In genomic region chr8:10300797-10301196, GRCm38 (mm10) we compare ENCODE assay signal across 12 mouse cellular contexts.
DNase-seq lines count a peak whose midpoint lies in the region; ATAC-seq and TF ChIP-seq lines count a peak whose summit lies in the region.
"Had no signal": no experiment of that assay in that cellular context is flagged by ENCODE, and none has a peak within 500 bp of the region (broad histone marks: within the 10 kb centered on the region; RNA-seq: fewer than 3 reads in every experiment).

No protein-coding gene starts in this region.

- H3K4me3 ChIP-seq in embryonic facial prominence, embryonic 11.5 days (ENCODE audit: low read depth, low read length), result no peak overlapping the region
- H3K4me3 ChIP-seq in embryonic facial prominence, embryonic 10.5 days, result no peak overlapping the region
- H3K4me3 ChIP-seq in left cerebral cortex, adult 2 months, result no peak overlapping the region

- peak; percentile 59 for TF ChIP-seq CTCF in left cerebral cortex, adult 2 months (IDR thresholded peaks at IDR 0.05)

- ATAC-seq in embryonic facial prominence, embryonic 11.5 days (replicated peaks; ENCODE audit: insufficient number of reproducible peaks, low FRiP score, low TSS enrichment, low read depth), result no peak
- peak; percentile 60; the same call in 1 of the 2 replicates for ATAC-seq in common myeloid progenitor, adult 5-6 weeks (replicated peaks; ENCODE audit: low read depth, poor library complexity, severe bottlenecking)

- WGBS in embryonic facial prominence, embryonic 11.5 days, result 54% methylated on average over 3 of the region's 3 CpGs
- 51% methylated on average over 3 of the region's 3 CpGs for WGBS in embryonic facial prominence, embryonic 10.5 days

- intact Hi-C loops in left cerebral cortex, adult 2 months (cut with DNase I), result loop anchor here (2.0 to 5.0 kb wide), 3 partner anchors 68 to 324 kb away; partner anchors contain the start of genes Abhd13 and Lig4

- peak; percentile 27 for DNase-seq in embryonic facial prominence, embryonic 11.5 days (ENCODE audit: low spot score)
- no peak for DNase-seq in embryonic facial prominence, embryonic 10.5 days (ENCODE audit: low spot score)
- DNase-seq in left cerebral cortex, adult 2 months (ENCODE audit: extremely low spot score in 1 of 2, low spot score in 2 of 2), result no peak
- DNase-seq in left cerebral cortex, adult 8-10 months (ENCODE audit: low spot score in 2 of 2), result no peak
- peak; percentile 7 for DNase-seq in CD4-positive helper T cell, adult 2 months (ENCODE audit: low read depth, low spot score)
- no peak for DNase-seq in right cerebral cortex, postnatal 4 days
- DNase-seq in cerebellum, postnatal 4 days (ENCODE audit: low spot score in 2 of 2), result no peak
- DNase-seq: gastrocnemius, postnatal 25 days; right cerebral cortex, postnatal 14 days; thymus, adult 18-20 months had no signal

- no peaks in the 10 kb centered on the region for H3K4me1 ChIP-seq in embryonic facial prominence, embryonic 11.5 days (ENCODE audit: control insufficient read depth, insufficient read depth, low read length)
- H3K4me1 ChIP-seq in embryonic facial prominence, embryonic 10.5 days, result no peaks in the 10 kb centered on the region

- H3K36me3 ChIP-seq in embryonic facial prominence, embryonic 11.5 days (replicated peaks; ENCODE audit: control insufficient read depth, insufficient read depth, low read depth, low read length), result no peaks in the 10 kb centered on the region
- H3K36me3 ChIP-seq in embryonic facial prominence, embryonic 10.5 days (replicated peaks), result no peaks in the 10 kb centered on the region

- no peaks in the 10 kb centered on the region for H3K9me3 ChIP-seq in embryonic facial prominence, embryonic 11.5 days (replicated peaks; ENCODE audit: control insufficient read depth, low read length)
- H3K9me3 ChIP-seq in embryonic facial prominence, embryonic 10.5 days, result no peaks in the 10 kb centered on the region

- H3K27ac ChIP-seq in embryonic facial prominence, embryonic 11.5 days (replicated peaks; ENCODE audit: low read depth, low read length), result no peak overlapping the region
- H3K27ac ChIP-seq in embryonic facial prominence, embryonic 10.5 days (replicated peaks), result no peak overlapping the region
- H3K27ac ChIP-seq in left cerebral cortex, adult 2 months, result no peak overlapping the region
- H3K27ac ChIP-seq: hindbrain, embryonic 14.5 days had no signal

- no peaks in the 10 kb centered on the region for H3K27me3 ChIP-seq in embryonic facial prominence, embryonic 11.5 days (ENCODE audit: control insufficient read depth, insufficient read depth, low read length)
- H3K27me3 ChIP-seq in embryonic facial prominence, embryonic 10.5 days (replicated peaks; ENCODE audit: low read depth, poor library complexity, severe bottlenecking), result no peaks in the 10 kb centered on the region

- H3K9ac ChIP-seq in embryonic facial prominence, embryonic 11.5 days (replicated peaks; ENCODE audit: low read length), result no peak overlapping the region
- H3K9ac ChIP-seq: hindbrain, embryonic 14.5 days had no signal

- H3K4me2 ChIP-seq in embryonic facial prominence, embryonic 11.5 days (ENCODE audit: low read depth, low read length), result no peak overlapping the region
- H3K4me2 ChIP-seq: hindbrain, embryonic 14.5 days had no signal

Comparison
In these comparisons a context has a peak if more than half of its experiments do, and no peak if none do; other contexts are left out.
1. DNase-seq: peak in embryonic facial prominence, embryonic 11.5 days (single experiment) and CD4-positive helper T cell, adult 2 months (single experiment); none in embryonic facial prominence, embryonic 10.5 days (single experiment), left cerebral cortex, adult 2 months (0 of 2), left cerebral cortex, adult 8-10 months (0 of 2), right cerebral cortex, postnatal 4 days (single experiment) and cerebellum, postnatal 4 days (0 of 2).